Mouse (Mus musculus) bone marrow, adult 2 months (tissue): ENCODE measurements around the gene Adam11.
"Not testable (repeated sequence)": the region's sequence is repeated elsewhere in the genome, so short reads cannot be mapped to it uniquely, and the experiment has no call there.

Source experiments
- CTCF ChIP-seq: fragments of 200-500 bp; IDR thresholded peaks from 2 replicates; pipeline ENCODE4 v1.5.1; 2011; ENCODE audit warnings: low read length, control low read depth; ENCODE audit not compliant: control insufficient read depth, insufficient read depth
- POLR2A ChIP-seq: fragments of 200-500 bp; IDR thresholded peaks from 2 replicates; pipeline ENCODE4 v1.6.1; 2011; ENCODE audit warnings: low read depth, mild to moderate bottlenecking, control low read depth, low read length, borderline replicate concordance; ENCODE audit not compliant: control insufficient read depth

GRCm38 (mm10) chr11:102714578-102714977 is 46.7 kb upstream of the Adam11 start:
- TF ChIP-seq POLR2A, CTCF: not testable (repeated sequence)
